Mouse (Mus musculus): ENCODE measurements at regions not wholly inside any gene's neighbourhood (a gene's known extent, or its start where the extent isn't known, plus 50 kb on each side); places are given as distances from the start of the nearest gene placed in this dataset.
A peak's percentile ranks its signal among the peaks of the same experiment; 100 is the strongest.

DNA sequence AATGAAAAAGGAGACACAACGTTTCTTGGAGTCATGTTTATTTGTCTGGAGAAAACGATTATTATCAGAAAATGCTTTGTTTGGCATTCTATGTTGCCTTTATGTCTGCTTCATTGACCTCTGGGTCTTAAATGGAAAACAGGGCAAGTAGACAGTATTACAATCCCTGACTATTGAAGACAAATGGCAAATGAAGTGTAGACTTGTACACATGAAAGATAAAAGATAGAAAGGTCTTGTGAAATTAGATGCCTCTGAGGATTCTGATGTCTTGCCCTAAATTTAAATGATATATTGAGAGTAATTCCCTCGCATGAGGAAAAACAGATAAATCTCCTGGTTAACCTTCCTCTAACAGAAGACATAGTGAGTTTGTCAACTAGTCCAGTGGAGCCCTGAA, 1186.7 kb downstream of the Slitrk1 start:
- no peak overlapping the region for H3K4me3 ChIP-seq
- H3K4me2 ChIP-seq (replicated peaks): no peak overlapping the region
- no peak overlapping the region for H3K27ac ChIP-seq
- ATAC-seq (ENCODE audit: low FRiP score, low read depth): no peak
- H3K9me3 ChIP-seq: no peaks in the 10 kb centered on the region
- no peaks in the 10 kb centered on the region for H3K4me1 ChIP-seq
- H3K9ac ChIP-seq: no peak overlapping the region
- WGBS: 54% methylated on average over 3 of the region's 3 CpGs
- no peaks in the 10 kb centered on the region for H3K27me3 ChIP-seq (replicated peaks)
- H3K36me3 ChIP-seq: no peaks in the 10 kb centered on the region

- H3K9me3 ChIP-seq: no peaks in the 10 kb centered on the region
- no peak overlapping the region for H3K4me3 ChIP-seq
- no peaks in the 10 kb centered on the region for H3K4me1 ChIP-seq
- H3K4me2 ChIP-seq (replicated peaks): no peak overlapping the region
- no peaks in the 10 kb centered on the region for H3K36me3 ChIP-seq
- H3K9ac ChIP-seq: no peak overlapping the region
- H3K27me3 ChIP-seq (replicated peaks): no peaks in the 10 kb centered on the region
- ATAC-seq (ENCODE audit: low FRiP score, low read depth): no peak
- no peak overlapping the region for H3K27ac ChIP-seq
These were observed 1225.6 kb downstream of the Slitrk1 start for GRCm38 (mm10) chr14:107688349-107688748.

GRCm38 (mm10) chr14:107687261-107688019, 1226.5 kb downstream of the Slitrk1 start:
- H3K9me3 ChIP-seq: no peaks in the 10 kb centered on the region
- no peaks in the 10 kb centered on the region for H3K36me3 ChIP-seq
- no peak overlapping the region for H3K27ac ChIP-seq
- 90% methylated on average over 3 of the region's 3 CpGs for WGBS
- H3K9ac ChIP-seq: no peak overlapping the region
- H3K4me3 ChIP-seq: no peak overlapping the region
- H3K27me3 ChIP-seq (replicated peaks): no peaks in the 10 kb centered on the region
- H3K4me1 ChIP-seq: no peaks in the 10 kb centered on the region
- no peak overlapping the region for H3K4me2 ChIP-seq (replicated peaks)
- ATAC-seq (ENCODE audit: low FRiP score, low read depth): no peak

DNA sequence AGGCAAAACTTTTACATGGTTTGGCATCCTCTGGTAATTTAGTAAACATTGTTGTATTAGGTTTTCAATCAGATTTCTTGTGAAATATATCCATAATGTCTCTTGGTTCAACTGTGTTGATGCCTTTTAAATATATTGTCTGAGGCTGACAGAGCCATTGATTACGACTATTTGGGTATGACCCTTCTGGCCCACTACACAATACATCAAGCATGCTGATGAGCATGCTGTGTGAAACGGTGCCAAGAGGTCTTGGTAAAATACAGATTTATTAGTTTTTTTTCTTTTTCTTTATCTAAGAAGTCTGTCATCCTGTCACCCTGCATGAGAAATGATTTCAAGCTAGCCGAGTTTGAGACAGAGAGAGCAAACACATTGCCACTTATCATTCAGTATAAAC, 1257.4 kb downstream of the Slitrk1 start:
- Histone ChIP-seq H3K27me3 (replicated peaks) (no peaks in the 10 kb centered on the region), H3K36me3 (no peaks in the 10 kb centered on the region), H3K4me3 (no peak overlapping the region), H3K4me1 (no peaks in the 10 kb centered on the region), H3K9me3 (no peaks in the 10 kb centered on the region), H3K4me2 (replicated peaks) (no peak overlapping the region), H3K27ac (no peak overlapping the region), H3K9ac (no peak overlapping the region)
- peak; percentile 53; the same call in 1 of the 2 replicates for ATAC-seq (ENCODE audit: low FRiP score, low read depth)
- WGBS: 12% methylated on average over 3 of the region's 3 CpGs

DNA sequence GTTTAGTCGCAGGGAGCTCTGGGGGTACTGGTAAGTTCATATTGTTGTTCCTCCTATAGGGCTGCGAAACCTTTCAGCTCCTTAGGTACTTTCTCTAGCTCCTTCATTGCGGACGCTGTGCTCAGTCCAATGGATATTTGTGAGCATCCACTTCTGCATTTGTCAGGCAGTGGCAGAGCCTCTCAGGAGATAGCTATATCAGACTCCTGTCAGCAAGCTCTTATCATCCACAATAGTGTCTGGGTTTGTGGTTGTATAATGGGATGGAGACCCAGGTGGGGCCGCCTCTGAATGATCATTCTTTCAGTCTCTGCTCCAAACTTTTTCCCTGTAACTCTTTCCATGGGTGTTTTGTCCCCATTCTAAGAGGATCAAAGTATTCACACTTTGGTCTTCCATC, 1298.5 kb downstream of the Slitrk1 start:
- Histone ChIP-seq H3K9ac (no peak overlapping the region), H3K4me1 (no peaks in the 10 kb centered on the region), H3K27ac (no peak overlapping the region), H3K36me3 (no peaks in the 10 kb centered on the region), H3K27me3 (replicated peaks) (no peaks in the 10 kb centered on the region), H3K9me3 (no peaks in the 10 kb centered on the region), H3K4me3 (no peak overlapping the region), H3K4me2 (replicated peaks) (no peak overlapping the region)
- WGBS: 92% methylated on average over 5 of the region's 5 CpGs
- no peak for ATAC-seq (ENCODE audit: low FRiP score, low read depth)

- Histone ChIP-seq H3K27ac (no peak overlapping the region), H3K4me1 (no peaks in the 10 kb centered on the region), H3K36me3 (no peaks in the 10 kb centered on the region), H3K4me3 (no peak overlapping the region), H3K4me2 (replicated peaks) (no peak overlapping the region), H3K9ac (no peak overlapping the region), H3K9me3 (no peaks in the 10 kb centered on the region), H3K27me3 (replicated peaks) (no peaks in the 10 kb centered on the region)
- 65% methylated on average over 1 of the region's 1 CpGs for WGBS
- ATAC-seq (ENCODE audit: low FRiP score, low read depth): no peak
These were observed 1299.6 kb downstream of the Slitrk1 start for GRCm38 (mm10) chr14:107614348-107614747.

- no peaks in the 10 kb centered on the region for H3K4me1 ChIP-seq
These were observed 1310.8 kb downstream of the Slitrk1 start for GRCm38 (mm10) chr14:107603198-107603597.

GRCm38 (mm10) chr14:107586715-107587114, 1327.2 kb downstream of the Slitrk1 start:
- Histone ChIP-seq H3K4me3 (no peak overlapping the region), H3K36me3 (no peaks in the 10 kb centered on the region), H3K27me3 (replicated peaks) (no peaks in the 10 kb centered on the region), H3K27ac (no peak overlapping the region), H3K9me3 (no peaks in the 10 kb centered on the region), H3K9ac (no peak overlapping the region), H3K4me2 (replicated peaks) (no peak overlapping the region), H3K4me1 (no peaks in the 10 kb centered on the region)
- ATAC-seq (ENCODE audit: low FRiP score, low read depth): no peak

More at GRCm38 (mm10) chr14:107603198-107603597, 1310.8 kb downstream of the Slitrk1 start:
- Histone ChIP-seq H3K27me3 (replicated peaks) (no peaks in the 10 kb centered on the region), H3K9ac (no peak overlapping the region), H3K4me2 (replicated peaks) (no peak overlapping the region), H3K9me3 (no peaks in the 10 kb centered on the region), H3K36me3 (no peaks in the 10 kb centered on the region), H3K27ac (no peak overlapping the region), H3K4me3 (no peak overlapping the region)
- ATAC-seq (ENCODE audit: low FRiP score, low read depth): no peak
- WGBS: 83% methylated on average over 1 of the region's 1 CpGs

DNA sequence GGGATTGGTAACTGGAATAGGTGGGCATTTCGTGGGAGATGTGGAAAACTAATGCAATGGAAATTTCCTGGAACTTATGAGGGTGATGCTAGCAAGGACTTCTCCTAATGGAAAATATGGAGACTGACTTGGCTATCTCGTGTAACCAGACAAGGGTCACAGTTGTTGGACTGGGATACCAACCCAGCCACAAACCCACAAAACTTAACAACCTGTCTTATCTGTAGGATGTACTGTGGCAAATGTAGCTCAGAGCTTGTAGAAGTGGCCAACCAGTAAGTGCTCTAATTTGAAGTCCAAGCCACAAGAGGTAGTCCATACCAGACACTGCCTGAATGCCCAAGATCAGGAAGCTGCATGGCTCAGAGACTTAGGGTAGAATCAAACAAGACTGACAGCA, 1329.7 kb downstream of the Slitrk1 start:
- no peak overlapping the region for H3K27ac ChIP-seq
- no peak overlapping the region for H3K4me2 ChIP-seq (replicated peaks)
- H3K36me3 ChIP-seq: no peaks in the 10 kb centered on the region
- H3K9me3 ChIP-seq: no peaks in the 10 kb centered on the region
- no peaks in the 10 kb centered on the region for H3K27me3 ChIP-seq (replicated peaks)
- H3K4me3 ChIP-seq: no peak overlapping the region
- H3K4me1 ChIP-seq: no peaks in the 10 kb centered on the region
- 72% methylated on average over 2 of the region's 2 CpGs for WGBS
- no peak overlapping the region for H3K9ac ChIP-seq
- ATAC-seq (ENCODE audit: low FRiP score, low read depth): no peak

DNA sequence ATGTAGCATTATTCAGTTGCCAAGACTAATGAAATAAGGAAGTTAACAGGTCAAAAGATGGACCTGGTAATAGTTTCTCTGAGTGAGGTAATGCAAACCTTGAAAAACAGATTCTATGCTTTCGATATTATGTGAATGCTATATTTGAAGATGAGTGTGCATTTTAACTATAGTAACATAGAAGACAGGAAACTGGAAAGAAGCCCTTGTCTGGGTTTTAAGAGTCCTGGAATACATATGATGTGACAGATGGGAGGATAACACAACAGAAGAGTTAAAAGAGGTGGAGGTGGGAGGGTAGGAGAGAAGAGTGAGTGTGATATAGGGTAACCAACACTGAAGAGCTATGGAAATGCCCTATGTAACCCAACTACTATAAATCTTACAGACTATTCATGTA, 1343.3 kb downstream of the Slitrk1 start:
- H3K4me1 ChIP-seq: no peaks in the 10 kb centered on the region
- no peak for ATAC-seq (ENCODE audit: low FRiP score, low read depth)
- H3K4me3 ChIP-seq: no peak overlapping the region
- no peak overlapping the region for H3K4me2 ChIP-seq (replicated peaks)
- H3K36me3 ChIP-seq: no peaks in the 10 kb centered on the region
- H3K9ac ChIP-seq: no peak overlapping the region
- H3K9me3 ChIP-seq: no peaks in the 10 kb centered on the region
- H3K27ac ChIP-seq: no peak overlapping the region
- WGBS: 95% methylated on average over 1 of the region's 1 CpGs
- no peaks in the 10 kb centered on the region for H3K27me3 ChIP-seq (replicated peaks)

GRCm38 (mm10) chr14:107568496-107568895, 1345.5 kb downstream of the Slitrk1 start:
- Histone ChIP-seq H3K4me2 (replicated peaks) (no peak overlapping the region), H3K4me1 (no peaks in the 10 kb centered on the region), H3K4me3 (no peak overlapping the region), H3K36me3 (no peaks in the 10 kb centered on the region), H3K27me3 (replicated peaks) (no peaks in the 10 kb centered on the region), H3K27ac (no peak overlapping the region), H3K9ac (no peak overlapping the region), H3K9me3 (no peaks in the 10 kb centered on the region)
- 85% methylated on average over 2 of the region's 2 CpGs for WGBS
- ATAC-seq (ENCODE audit: low FRiP score, low read depth): no peak
